Mouse (Mus musculus) NIH3T3 (cell line): ENCODE measurements around the gene Ebf1.

Source experiments
- DNase-seq: peaks from one replicate; pipeline ENCODE4 v3.0.0-alpha.2; 2012; ENCODE audit warnings: low read depth

Gene Ebf1

GRCm38 (mm10) chr11:44740278-44741041 is 123.3 kb downstream of the Ebf1 start:
- peak; percentile 53 for DNase-seq

GRCm38 (mm10) chr11:44741042-44741491 is 124.0 kb downstream of the Ebf1 start:
- no peak for DNase-seq

GRCm38 (mm10) chr11:44744446-44744845 is 127.3 kb downstream of the Ebf1 start:
- no peak for DNase-seq

GRCm38 (mm10) chr11:44745946-44746345 is 128.8 kb downstream of the Ebf1 start:
- no peak for DNase-seq

GRCm38 (mm10) chr11:44746731-44747130 is 129.6 kb downstream of the Ebf1 start:
- DNase-seq, result no peak

- DNase-seq, result no peak
These were observed 132.2 kb downstream of the Ebf1 start for GRCm38 (mm10) chr11:44749309-44749708.

GRCm38 (mm10) chr11:44754336-44754735 is 137.2 kb downstream of the Ebf1 start:
- no peak for DNase-seq

- no peak for DNase-seq
These were observed 139.2 kb downstream of the Ebf1 start for GRCm38 (mm10) chr11:44756321-44756720.

- no peak for DNase-seq
These were observed 141.7 kb downstream of the Ebf1 start for GRCm38 (mm10) chr11:44758857-44759256.

- no peak for DNase-seq
These were observed 144.2 kb downstream of the Ebf1 start for GRCm38 (mm10) chr11:44761128-44761996.

- no peak for DNase-seq
These were observed 147.1 kb downstream of the Ebf1 start for GRCm38 (mm10) chr11:44763992-44764835.

GRCm38 (mm10) chr11:44764988-44765387 is 147.9 kb downstream of the Ebf1 start:
- DNase-seq, result no peak

- no peak for DNase-seq
These were observed 149.1 kb downstream of the Ebf1 start for GRCm38 (mm10) chr11:44766246-44766645.

- no peak for DNase-seq
These were observed 150.2 kb downstream of the Ebf1 start for GRCm38 (mm10) chr11:44767322-44767721.

GRCm38 (mm10) chr11:44768346-44768745 is 151.2 kb downstream of the Ebf1 start:
- DNase-seq, result no peak

- no peak for DNase-seq
These were observed 154.0 kb downstream of the Ebf1 start for GRCm38 (mm10) chr11:44770989-44771564.

GRCm38 (mm10) chr11:44774411-44774810 is 157.3 kb downstream of the Ebf1 start:
- no peak for DNase-seq

GRCm38 (mm10) chr11:44775549-44775948 is 158.4 kb downstream of the Ebf1 start:
- no peak for DNase-seq

GRCm38 (mm10) chr11:44776556-44776955 is 159.4 kb downstream of the Ebf1 start:
- no peak for DNase-seq

- no peak for DNase-seq
These were observed 160.5 kb downstream of the Ebf1 start for GRCm38 (mm10) chr11:44777331-44778310.
